Mouse (Mus musculus) embryonic fibroblast, embryonic 13.5 days (primary cell): ENCODE measurements around the gene C1ql2.

Experiments used
- CTCF ChIP-seq: IDR thresholded peaks from 2 replicates; pipeline ENCODE4 v1.5.1; 2011; ENCODE audit warnings: mild to moderate bottlenecking, control low read depth, low read length, moderate library complexity, borderline replicate concordance; ENCODE audit not compliant: insufficient read depth
- POLR2A ChIP-seq: IDR thresholded peaks from 2 replicates; pipeline ENCODE4 v1.6.1; 2011; ENCODE audit warnings: low read depth, mild to moderate bottlenecking, control low read depth, low read length, moderate library complexity

- TF ChIP-seq CTCF (no peak), POLR2A (no peak)
These were observed 4.6 kb downstream of the C1ql2 start for GRCm38 (mm10) chr1:120345001-120345400.
